Mouse (Mus musculus) brain, embryonic 14.5 days (tissue): ENCODE results near the gene Uqcc1.

Source experiments
- CTCF ChIP-seq: fragments of 200-500 bp; IDR thresholded peaks from 2 replicates; pipeline ENCODE4 v1.5.1; 2012; ENCODE audit warnings: inconsistent platforms, mild to moderate bottlenecking, moderate library complexity, borderline replicate concordance; ENCODE audit not compliant: insufficient read depth, insufficient read length; ENCODE audit errors: extremely low read depth
- POLR2A ChIP-seq: fragments of 200-500 bp; IDR thresholded peaks from 2 replicates; pipeline ENCODE4 v1.6.1; 2012; ENCODE audit warnings: mild to moderate bottlenecking, inconsistent platforms, borderline replicate concordance; ENCODE audit not compliant: poor library complexity, insufficient read depth, insufficient read length, severe bottlenecking; ENCODE audit errors: extremely low read depth

DNA sequence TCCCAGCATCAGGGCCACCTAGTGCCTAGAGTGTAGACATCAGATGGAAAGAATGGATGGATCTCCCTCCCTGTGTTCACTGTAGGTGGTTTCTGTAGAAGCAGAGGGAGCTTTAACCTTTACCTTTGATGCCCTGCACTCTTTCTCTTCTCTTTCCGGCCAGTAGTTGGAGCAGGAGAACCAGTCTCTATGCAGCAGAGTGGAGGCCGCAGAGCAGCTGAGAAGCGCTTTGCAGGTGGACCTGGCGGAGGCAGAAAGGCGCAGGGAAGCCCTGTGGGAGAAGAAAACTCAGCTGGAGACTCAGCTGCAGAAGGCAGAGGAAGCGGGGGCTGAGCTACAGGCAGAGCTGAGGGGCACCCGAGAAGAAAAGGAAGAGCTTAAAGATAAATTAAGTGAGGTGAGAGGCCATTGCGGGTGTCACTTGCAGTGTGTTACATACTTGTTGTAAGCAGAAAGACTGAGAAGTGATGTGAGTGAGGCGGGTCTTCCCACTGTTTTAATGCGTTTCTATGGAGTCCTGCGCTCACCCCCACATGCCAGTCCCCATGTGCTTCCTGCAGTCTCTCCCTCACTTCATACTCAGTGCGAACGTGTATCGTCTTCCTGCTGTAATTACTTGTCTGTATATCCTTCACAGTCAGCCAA is 44.1 kb upstream of the Uqcc1 start:
- TF ChIP-seq CTCF (no peak), POLR2A (no peak)
